Mouse (Mus musculus): Measurements from ENCODE around the gene Phb2. TPM values are rescaled to one million over a fixed set of nuclear protein-coding genes. Genes with fewer than 3 reads are reported as not detected.

Gene Phb2
- polyA plus RNA-seq, 1 experiment: 94.1 TPM

DNA sequence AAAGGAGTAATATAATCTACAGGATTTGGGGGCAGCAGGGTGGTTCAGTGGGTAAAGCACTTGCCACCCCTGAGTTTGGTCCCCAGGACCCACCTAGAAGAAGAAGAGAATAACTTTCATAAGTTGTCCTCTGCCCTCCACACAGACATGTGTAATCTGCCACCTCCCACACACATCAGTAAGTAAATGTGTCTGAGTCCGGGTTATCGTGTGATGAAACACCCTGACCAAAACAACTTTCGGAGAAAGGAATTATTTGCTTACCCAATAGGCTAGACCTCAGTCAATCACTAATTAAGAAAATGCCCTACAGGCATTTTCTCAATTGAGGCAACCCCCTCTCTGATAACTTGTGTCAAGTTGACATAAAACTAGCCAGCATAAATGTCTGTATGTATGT, 21.6 kb upstream of the Phb2 start:
- peaks cover 39% of the 10 kb centered on the region for H3K4me1 ChIP-seq (ENCODE audit: control insufficient read depth, insufficient read depth, low read length)
- no peak overlapping the region for H3K27ac ChIP-seq (ENCODE audit: insufficient read depth, low read depth, low read length)
- TF ChIP-seq POLR2A (IDR thresholded peaks at IDR 0.05; ENCODE audit: borderline replicate concordance, low read depth, low read length) (no peak), CTCF (IDR thresholded peaks at IDR 0.05; ENCODE audit: low read depth, low read length) (no peak)
- H3K4me3 ChIP-seq (ENCODE audit: insufficient read depth, low read length): no peak overlapping the region

DNA sequence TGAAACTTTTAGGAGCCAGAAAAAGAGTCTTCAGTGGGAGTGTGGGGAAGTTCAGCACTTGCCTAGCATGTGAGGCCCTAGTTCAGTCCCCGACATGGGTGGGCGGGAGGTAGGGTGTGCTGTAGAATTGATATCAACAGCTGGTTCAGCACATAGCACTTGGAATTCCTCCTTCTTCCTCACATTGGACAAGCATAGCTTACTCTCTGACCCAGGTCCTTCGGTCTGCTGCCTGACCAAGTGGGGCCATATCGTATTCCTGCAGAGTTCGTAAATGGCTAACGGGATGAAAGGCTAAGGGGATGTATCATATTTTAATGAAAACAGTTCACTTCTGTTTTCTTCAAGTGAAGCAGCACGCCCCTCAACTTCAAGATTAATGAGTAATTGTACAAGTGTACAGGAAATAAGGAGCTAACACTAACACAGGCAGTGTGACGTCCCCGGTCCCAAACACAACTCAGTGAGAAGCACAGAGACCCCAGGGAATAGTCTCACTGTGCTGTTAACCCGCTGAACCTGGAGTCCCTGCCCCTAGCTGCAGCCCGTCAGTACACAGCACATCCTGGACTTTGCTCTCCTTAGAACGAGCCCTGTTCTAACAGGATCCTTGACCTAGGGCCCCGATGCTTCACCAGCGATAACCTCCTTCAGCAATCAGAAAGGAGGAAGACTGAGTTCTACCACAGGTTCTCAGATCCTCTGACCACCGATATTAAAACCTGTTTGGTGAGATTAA, 18.7 kb upstream of the Phb2 start:
- H3K4me1 ChIP-seq (ENCODE audit: control insufficient read depth, insufficient read depth, low read length): peaks cover 45% of the 10 kb centered on the region
- H3K4me3 ChIP-seq (ENCODE audit: insufficient read depth, low read length): no peak overlapping the region
- TF ChIP-seq CTCF (IDR thresholded peaks at IDR 0.05; ENCODE audit: low read depth, low read length): no peak
- no peak for TF ChIP-seq POLR2A (IDR thresholded peaks at IDR 0.05; ENCODE audit: borderline replicate concordance, low read depth, low read length)
- no peak overlapping the region for H3K27ac ChIP-seq (ENCODE audit: insufficient read depth, low read depth, low read length)

GRCm38 (mm10) chr6:124694166-124694955, 17.8 kb upstream of the Phb2 start:
- Histone ChIP-seq H3K27ac (ENCODE audit: insufficient read depth, low read depth, low read length) (no peak overlapping the region), H3K4me3 (ENCODE audit: insufficient read depth, low read length) (no peak overlapping the region), H3K4me1 (ENCODE audit: control insufficient read depth, insufficient read depth, low read length) (peaks cover 41% of the 10 kb centered on the region)
- TF ChIP-seq POLR2A (IDR thresholded peaks at IDR 0.05; ENCODE audit: borderline replicate concordance, low read depth, low read length): no peak
- no peak for TF ChIP-seq CTCF (IDR thresholded peaks at IDR 0.05; ENCODE audit: low read depth, low read length)

DNA sequence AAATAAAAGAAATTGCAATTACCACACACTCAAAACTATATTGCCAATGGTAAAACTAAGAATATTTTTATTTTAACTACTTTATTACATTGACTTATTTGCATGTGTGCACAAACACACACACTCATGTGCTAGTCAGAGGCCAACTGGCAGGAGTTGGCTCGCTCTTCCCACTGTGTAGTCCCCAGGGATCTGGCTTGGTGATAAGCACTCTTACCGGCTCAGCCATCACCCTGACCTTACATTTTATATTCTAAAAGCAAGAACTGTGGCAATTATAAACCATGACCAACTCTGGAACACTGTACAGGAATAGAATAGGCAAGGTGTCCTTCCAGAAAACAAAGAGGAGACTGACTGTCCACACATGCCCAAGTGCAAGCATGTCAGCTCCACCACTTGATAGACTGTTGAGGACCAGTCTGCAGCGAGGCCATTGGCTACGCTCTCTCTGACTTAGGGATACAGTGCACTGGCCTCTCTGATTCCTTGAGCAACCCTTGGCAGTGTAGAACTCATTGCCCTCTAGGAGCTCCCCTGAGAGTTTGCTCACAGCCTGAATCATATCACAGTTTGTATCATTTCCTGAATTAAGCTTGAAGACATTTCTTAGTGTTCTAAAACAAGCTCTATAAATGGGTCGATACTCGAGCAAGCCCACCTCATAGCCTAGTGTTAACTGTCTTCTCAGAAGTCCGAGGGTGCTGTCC, 15.5 kb upstream of the Phb2 start:
- TF ChIP-seq CTCF (IDR thresholded peaks at IDR 0.05; ENCODE audit: low read depth, low read length) (no peak), POLR2A (IDR thresholded peaks at IDR 0.05; ENCODE audit: borderline replicate concordance, low read depth, low read length) (no peak)
- Histone ChIP-seq H3K27ac (ENCODE audit: insufficient read depth, low read depth, low read length) (no peak overlapping the region), H3K4me1 (ENCODE audit: control insufficient read depth, insufficient read depth, low read length) (peaks cover 49% of the 10 kb centered on the region), H3K4me3 (ENCODE audit: insufficient read depth, low read length) (no peak overlapping the region)

DNA sequence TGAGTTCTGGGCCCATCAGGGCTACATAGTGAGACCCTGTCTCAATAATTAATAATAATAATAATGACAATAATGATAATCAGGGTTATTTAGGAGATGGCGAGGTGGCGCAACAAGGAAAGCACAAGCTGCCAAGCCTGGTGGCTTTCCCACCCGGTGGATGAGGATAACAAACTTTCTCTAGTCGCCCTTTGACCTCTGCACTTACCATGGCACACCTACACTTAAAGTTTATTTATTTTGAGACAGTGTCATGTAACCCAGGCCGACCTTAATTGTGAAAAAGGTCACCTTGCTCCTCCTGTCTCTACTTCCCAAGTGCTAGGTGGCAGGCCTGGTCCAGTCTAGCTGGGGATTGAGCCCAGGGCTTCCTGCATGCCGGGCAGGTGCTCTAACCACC, 13.4 kb upstream of the Phb2 start:
- Histone ChIP-seq H3K4me3 (ENCODE audit: insufficient read depth, low read length) (no peak overlapping the region), H3K27ac (ENCODE audit: insufficient read depth, low read depth, low read length) (no peak overlapping the region), H3K4me1 (ENCODE audit: control insufficient read depth, insufficient read depth, low read length) (peaks cover 40% of the 10 kb centered on the region)
- TF ChIP-seq CTCF (IDR thresholded peaks at IDR 0.05; ENCODE audit: low read depth, low read length): no peak
- TF ChIP-seq POLR2A (IDR thresholded peaks at IDR 0.05; ENCODE audit: borderline replicate concordance, low read depth, low read length): no peak

DNA sequence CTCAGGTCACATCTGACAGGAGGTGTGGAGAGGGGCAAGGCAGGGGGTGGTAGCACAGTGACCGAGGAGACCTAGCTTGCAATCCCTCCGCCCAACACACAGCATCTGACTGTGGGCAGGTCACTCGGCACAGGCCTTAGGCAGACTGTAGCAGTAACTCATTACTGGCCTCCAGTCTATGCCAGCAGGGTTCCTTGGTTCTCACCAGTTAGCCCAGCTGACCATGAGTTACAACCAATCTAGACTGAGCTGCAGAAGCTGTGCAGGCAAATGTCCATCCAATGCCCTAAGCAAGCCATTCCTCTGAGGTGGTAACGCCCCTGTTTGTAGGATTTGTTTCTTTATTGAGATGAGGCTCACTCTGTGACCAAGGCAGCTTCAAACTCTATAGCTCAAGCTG, 12.8 kb upstream of the Phb2 start:
- H3K4me1 ChIP-seq (ENCODE audit: control insufficient read depth, insufficient read depth, low read length): peaks cover 37% of the 10 kb centered on the region
- no peak overlapping the region for H3K4me3 ChIP-seq (ENCODE audit: insufficient read depth, low read length)
- no peak for TF ChIP-seq POLR2A (IDR thresholded peaks at IDR 0.05; ENCODE audit: borderline replicate concordance, low read depth, low read length)
- no peak for TF ChIP-seq CTCF (IDR thresholded peaks at IDR 0.05; ENCODE audit: low read depth, low read length)
- no peak overlapping the region for H3K27ac ChIP-seq (ENCODE audit: insufficient read depth, low read depth, low read length)

GRCm38 (mm10) chr6:124699962-124700610, 12.1 kb upstream of the Phb2 start:
- no peak overlapping the region for H3K4me3 ChIP-seq (ENCODE audit: insufficient read depth, low read length)
- H3K4me1 ChIP-seq (ENCODE audit: control insufficient read depth, insufficient read depth, low read length): peaks cover 37% of the 10 kb centered on the region
- no peak overlapping the region for H3K27ac ChIP-seq (ENCODE audit: insufficient read depth, low read depth, low read length)
- TF ChIP-seq CTCF (IDR thresholded peaks at IDR 0.05; ENCODE audit: low read depth, low read length) (no peak), POLR2A (IDR thresholded peaks at IDR 0.05; ENCODE audit: borderline replicate concordance, low read depth, low read length) (no peak)

GRCm38 (mm10) chr6:124701338-124701737, 10.8 kb upstream of the Phb2 start:
- TF ChIP-seq POLR2A (IDR thresholded peaks at IDR 0.05; ENCODE audit: borderline replicate concordance, low read depth, low read length) (no peak), CTCF (IDR thresholded peaks at IDR 0.05; ENCODE audit: low read depth, low read length) (no peak)
- Histone ChIP-seq H3K4me1 (ENCODE audit: control insufficient read depth, insufficient read depth, low read length) (peaks cover 32% of the 10 kb centered on the region), H3K27ac (ENCODE audit: insufficient read depth, low read depth, low read length) (no peak overlapping the region), H3K4me3 (ENCODE audit: insufficient read depth, low read length) (no peak overlapping the region)

DNA sequence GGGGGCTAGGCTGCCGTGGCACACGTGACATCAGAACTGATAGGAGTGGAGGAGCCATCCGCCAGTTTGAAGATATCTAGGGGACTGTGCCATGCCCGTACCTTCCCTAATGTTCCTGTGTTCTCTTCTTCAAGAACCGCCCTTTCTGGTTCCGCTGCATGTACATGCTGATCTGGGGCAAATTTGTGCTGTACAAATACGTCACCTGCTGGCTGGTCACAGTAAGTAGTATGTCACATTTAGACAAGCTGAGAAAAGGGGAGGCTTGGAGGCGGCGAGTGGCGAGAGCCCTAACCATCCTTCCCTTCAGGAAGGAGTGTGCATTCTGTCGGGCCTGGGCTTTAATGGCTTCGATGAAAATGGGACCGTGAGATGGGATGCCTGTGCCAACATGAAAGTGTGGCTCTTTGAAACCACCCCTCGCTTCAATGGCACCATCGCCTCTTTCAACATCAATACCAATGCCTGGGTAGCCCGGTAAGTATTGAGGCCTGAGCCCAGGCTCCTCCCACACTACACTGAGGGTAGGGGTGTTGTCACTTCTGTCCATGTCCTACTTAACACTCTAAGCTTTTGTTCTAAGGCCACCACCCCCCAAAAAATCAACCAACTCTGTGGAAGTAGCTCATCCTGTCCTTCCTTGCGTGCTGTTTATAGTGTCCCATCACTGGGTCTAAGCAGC, 9.9 kb upstream of the Phb2 start:
- no peak overlapping the region for H3K27ac ChIP-seq (ENCODE audit: insufficient read depth, low read depth, low read length)
- no peak for TF ChIP-seq CTCF (IDR thresholded peaks at IDR 0.05; ENCODE audit: low read depth, low read length)
- no peak for TF ChIP-seq POLR2A (IDR thresholded peaks at IDR 0.05; ENCODE audit: borderline replicate concordance, low read depth, low read length)
- H3K4me3 ChIP-seq (ENCODE audit: insufficient read depth, low read length): no peak overlapping the region
- H3K4me1 ChIP-seq (ENCODE audit: control insufficient read depth, insufficient read depth, low read length): peaks cover 23% of the 10 kb centered on the region
